Mouse (Mus musculus): ENCODE measurements around the gene Ankdd1a.

The Ankdd1a gene

GRCm38 (mm10) chr9:65541126-65542068, 21.4 kb upstream of the Ankdd1a start:
- no peak for DNase-seq

GRCm38 (mm10) chr9:65539697-65540096, 19.7 kb upstream of the Ankdd1a start:
- no peak for DNase-seq

- no peak for DNase-seq
Measured at GRCm38 (mm10) chr9:65537901-65538630, 18.1 kb upstream of the Ankdd1a start.

GRCm38 (mm10) chr9:65536491-65536890, 16.5 kb upstream of the Ankdd1a start:
- no peak for DNase-seq

- DNase-seq = no peak
Measured at GRCm38 (mm10) chr9:65535789-65536469, 15.9 kb upstream of the Ankdd1a start.

GRCm38 (mm10) chr9:65535191-65535722, 15.3 kb upstream of the Ankdd1a start:
- DNase-seq = no peak

- no peak for DNase-seq
Measured at GRCm38 (mm10) chr9:65534111-65534510, 14.1 kb upstream of the Ankdd1a start.

- DNase-seq = no peak
Measured at GRCm38 (mm10) chr9:65532986-65533385, 13.0 kb upstream of the Ankdd1a start.

- no peak for DNase-seq
Measured at GRCm38 (mm10) chr9:65531283-65531682, 11.3 kb upstream of the Ankdd1a start.

- no peak for DNase-seq
Measured at GRCm38 (mm10) chr9:65529659-65530058, 9.7 kb upstream of the Ankdd1a start.

- DNase-seq = no peak
Measured at GRCm38 (mm10) chr9:65528417-65529038, 8.5 kb upstream of the Ankdd1a start.

- no peak for DNase-seq
Measured at GRCm38 (mm10) chr9:65525445-65526195, 5.6 kb upstream of the Ankdd1a start.

GRCm38 (mm10) chr9:65523611-65524364, 3.8 kb upstream of the Ankdd1a start:
- DNase-seq = peak; percentile 73

GRCm38 (mm10) chr9:65520505-65520876, 498 bp upstream of the Ankdd1a start:
- peak; percentile 26 for DNase-seq

- no peak for DNase-seq
Measured at GRCm38 (mm10) chr9:65514851-65515261, 5.1 kb downstream of the Ankdd1a start.

- no peak for DNase-seq
Measured at GRCm38 (mm10) chr9:65514431-65514830, 5.6 kb downstream of the Ankdd1a start.

GRCm38 (mm10) chr9:65512520-65512919, 7.5 kb downstream of the Ankdd1a start:
- DNase-seq = no peak

- no peak for DNase-seq
Measured at GRCm38 (mm10) chr9:65508449-65508848, 11.5 kb downstream of the Ankdd1a start.

GRCm38 (mm10) chr9:65502721-65503505, 17.1 kb downstream of the Ankdd1a start:
- no peak for DNase-seq

GRCm38 (mm10) chr9:65502146-65502545, 17.8 kb downstream of the Ankdd1a start:
- DNase-seq = no peak

Measured in right cerebral cortex, postnatal 4 days (tissue).